Mouse (Mus musculus) ES-E14 (cell line): Measurements from ENCODE around the gene Gmfb. TPM values are rescaled to one million over a fixed set of nuclear protein-coding genes. Genes with fewer than 3 reads are reported as not detected.

Experiments
- DNase-seq: peaks from one replicate; pipeline ENCODE4 v3.0.0-alpha.2; 2013; ENCODE audit warnings: low read depth, low spot score
- H3K27ac ChIP-seq: 2 replicates; pipeline ENCODE4 v1.5.1; 2012; ENCODE audit warnings: low read depth, mild to moderate bottlenecking, low read length, moderate library complexity, mixed read lengths; ENCODE audit not compliant: poor library complexity, insufficient read depth, severe bottlenecking
- H3K36me3 ChIP-seq: 2 replicates; pipeline ENCODE4 v1.6.1; 2012; ENCODE audit warnings: mild to moderate bottlenecking, low read length, moderate library complexity, mixed read lengths; ENCODE audit not compliant: control insufficient read depth, poor library complexity, insufficient read depth, severe bottlenecking
- H3K4me1 ChIP-seq, 2 experiments: fragments of 150-350 bp in 1 of 2; sonication (generic) in 1 of 2; 2 replicates each; pipeline ENCODE4 v1.6.1; 2012; ENCODE audit warnings: low read length in 2 of 2, mild to moderate bottlenecking in 1 of 2, mixed read lengths in 1 of 2; ENCODE audit not compliant: control insufficient read depth in 2 of 2, insufficient read depth in 2 of 2, poor library complexity in 1 of 2
- H3K4me3 ChIP-seq, 2 experiments: fragments of 150-350 bp in 1 of 2; sonication (generic) in 1 of 2; 2 replicates each; pipeline ENCODE4 v1.5.1; 2012; ENCODE audit warnings: low read length in 2 of 2, low read depth in 1 of 2, mild to moderate bottlenecking in 1 of 2, mixed read lengths in 1 of 2; ENCODE audit not compliant: insufficient read depth in 1 of 2, poor library complexity in 1 of 2, severe bottlenecking in 1 of 2
- H3K9ac ChIP-seq: 2 replicates; pipeline ENCODE4 v1.6.1; 2012; ENCODE audit warnings: low read depth, mild to moderate bottlenecking, low read length, mixed read lengths; ENCODE audit not compliant: poor library complexity, insufficient read depth, severe bottlenecking
- H3K9me3 ChIP-seq: fragments of 150-350 bp; sonication (generic); 2 replicates; pipeline ENCODE4 v1.6.1; 2012; ENCODE audit warnings: low read depth, mild to moderate bottlenecking, low read length; ENCODE audit not compliant: control insufficient read depth, insufficient read depth
- CHD2 ChIP-seq: IDR thresholded peaks from 2 replicates; pipeline ENCODE4 v1.6.1; 2014; ENCODE audit warnings: mild to moderate bottlenecking, low read depth, low read length, inconsistent platforms
- HCFC1 ChIP-seq: IDR thresholded peaks from 2 replicates; pipeline ENCODE4 v1.6.1; 2012; ENCODE audit warnings: low read length, inconsistent platforms, borderline replicate concordance; ENCODE audit not compliant: insufficient read depth
- MAFK ChIP-seq: IDR thresholded peaks from 2 replicates; pipeline ENCODE4 v1.6.1; 2014; ENCODE audit warnings: mild to moderate bottlenecking, low read depth, low read length, inconsistent platforms; ENCODE audit not compliant: insufficient read depth
- ZC3H11A ChIP-seq: IDR thresholded peaks from 2 replicates; pipeline ENCODE4 v1.6.1; 2012; ENCODE audit warnings: low read depth, mild to moderate bottlenecking, inconsistent platforms, low read length, borderline replicate concordance
- ZNF384 ChIP-seq: IDR thresholded peaks from 2 replicates; pipeline ENCODE4 v1.6.1; 2012; ENCODE audit warnings: low read depth, low read length, inconsistent platforms
- in situ Hi-C, 2 experiments: fragments of 600-800 bp; cut with MboI; formaldehyde crosslinking; loops; one replicate each; pipeline ENCODE4 v1.15.1; 2025; ENCODE audit warnings: low sequenced_read_pairs in 2 of 2, inconsistent platforms in 1 of 2; ENCODE audit not compliant: unreplicated experiment in 2 of 2
- total RNA-seq: library from RNA; depleted of rRNA; stranded (reverse); fragments of 300-350 nt; gene quantifications from 2 replicates; pipeline ENCODE4 v1.2.3, GENCODE M21; 2012

The Gmfb gene
- total RNA-seq, 1 experiment: 26.9 TPM

- Histone ChIP-seq H3K9ac (no peak overlapping the region), H3K4me1 (no peaks in the 10 kb centered on the region), H3K9me3 (no peaks in the 10 kb centered on the region), H3K36me3 (no peaks in the 10 kb centered on the region), H3K4me3 (no peak overlapping the region), H3K27ac (no peak overlapping the region)
- DNase-seq: no peak
- in situ Hi-C loops: no loop called here
- TF ChIP-seq ZC3H11A (no peak), CHD2 (no peak), MAFK (no peak), HCFC1 (no peak), ZNF384 (no peak)
Measured at GRCm38 (mm10) chr14:46848063-46848590, 26.1 kb upstream of the Gmfb start.

GRCm38 (mm10) chr14:46845706-46846105 is 23.7 kb upstream of the Gmfb start:
- no peak overlapping the region for H3K27ac ChIP-seq
- TF ChIP-seq HCFC1 (no peak), ZNF384 (no peak), ZC3H11A (no peak), MAFK (no peak), CHD2 (no peak)
- no peaks in the 10 kb centered on the region for H3K4me1 ChIP-seq
- DNase-seq: no peak
- H3K36me3 ChIP-seq: peaks cover 2% of the 10 kb centered on the region; the same call in 1 of the 2 replicates
- no peaks in the 10 kb centered on the region for H3K9me3 ChIP-seq
- H3K9ac ChIP-seq: no peak overlapping the region
- H3K4me3 ChIP-seq: no peak overlapping the region
- in situ Hi-C loops: no loop called here

GRCm38 (mm10) chr14:46839326-46839725 is 17.3 kb upstream of the Gmfb start:
- Histone ChIP-seq H3K9me3 (no peaks in the 10 kb centered on the region), H3K27ac (no peak overlapping the region), H3K9ac (no peak overlapping the region), H3K4me1 (no peaks in the 10 kb centered on the region), H3K4me3 (no peak overlapping the region), H3K36me3 (peaks cover 2% of the 10 kb centered on the region; the same call in 1 of the 2 replicates)
- in situ Hi-C loops: no loop called here
- DNase-seq: no peak
- no peak for TF ChIP-seq ZNF384
- no peak for TF ChIP-seq CHD2
- TF ChIP-seq ZC3H11A: no peak
- no peak for TF ChIP-seq MAFK
- no peak for TF ChIP-seq HCFC1

- no peak for TF ChIP-seq ZNF384
- TF ChIP-seq CHD2: no peak
- no peak for TF ChIP-seq ZC3H11A
- TF ChIP-seq MAFK: no peak
- no peak for TF ChIP-seq HCFC1
- Histone ChIP-seq H3K27ac (no peak overlapping the region), H3K4me3 (peak overlapping the region; percentile 77 to 82), H3K36me3 (no peaks in the 10 kb centered on the region), H3K9ac (peak overlapping the region; percentile 76), H3K4me1 (no peaks in the 10 kb centered on the region), H3K9me3 (no peaks in the 10 kb centered on the region)
- in situ Hi-C loops: no loop called here
- DNase-seq: no peak
Measured at GRCm38 (mm10) chr14:46832354-46833272, 10.6 kb upstream of the Gmfb start.
